Mouse (Mus musculus) lung, adult 2 months (tissue): ENCODE measurements around the gene Csnk1g1. TPM values are rescaled to one million over a fixed set of nuclear protein-coding genes. Genes with fewer than 3 reads are reported as not detected.

Experiments
- DNase-seq: peaks from one replicate; pipeline ENCODE4 v3.0.0; 2022
- H3K4me1 ChIP-seq: fragments of 200-500 bp; 2 replicates; pipeline ENCODE4 v1.6.1; 2011; ENCODE audit warnings: low read length; ENCODE audit not compliant: control insufficient read depth, insufficient read depth
- H3K4me3 ChIP-seq: fragments of 200-500 bp; replicated peaks from 2 replicates; pipeline ENCODE3; 2011; ENCODE audit warnings: low read depth, mild to moderate bottlenecking, control low read depth, low read length; ENCODE audit errors: extremely low read depth
- CTCF ChIP-seq: fragments of 200-500 bp; IDR thresholded peaks from 2 replicates; pipeline ENCODE4 v1.5.1; 2011; ENCODE audit warnings: mild to moderate bottlenecking, low read length, control low read depth; ENCODE audit not compliant: insufficient read depth
- POLR2A ChIP-seq: fragments of 200-500 bp; IDR thresholded peaks from 2 replicates; pipeline ENCODE4 v1.6.1; 2011; ENCODE audit warnings: low read depth, mild to moderate bottlenecking, control low read depth, low read length, borderline replicate concordance; ENCODE audit errors: extremely low read depth
- WGBS: fragments of 180-500 bp; shearing (Covaris S2); methylation state at CpG from one replicate; pipeline ENCODE4 v1.1.7; 2018; 5-methylcytosine and 5-hydroxymethylcytosine counted together
- polyA plus RNA-seq: library from polyadenylated mRNA; depleted of rRNA; stranded (reverse); fragments of >200 nt; gene quantifications from 2 replicates; pipeline ENCODE4 v1.2.3, GENCODE M21; 2012

Gene Csnk1g1
- polyA plus RNA-seq, 1 experiment = 5.8 TPM

DNA sequence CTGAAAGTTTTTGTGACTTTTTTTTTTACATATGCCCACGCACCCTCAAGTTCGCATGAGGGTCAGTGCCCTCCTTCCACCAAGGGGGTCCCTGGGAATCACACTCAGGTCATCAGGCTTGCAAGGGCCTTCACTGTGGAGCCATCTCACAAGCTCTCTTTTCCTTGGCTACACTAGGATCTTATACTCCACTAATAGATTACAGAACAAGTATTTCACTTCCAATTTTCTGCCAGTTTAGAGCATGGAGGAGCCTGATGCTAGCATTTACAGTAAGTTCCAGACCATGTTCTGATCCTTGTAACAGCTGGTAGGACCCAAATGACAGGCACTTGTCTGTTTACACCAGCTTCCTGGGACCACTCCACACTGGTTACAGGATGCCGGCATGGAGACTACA is 169.3 kb downstream of the Csnk1g1 start:
- H3K4me1 ChIP-seq = no peaks in the 10 kb centered on the region; the same call in 1 of the 2 replicates
- DNase-seq = no peak
- WGBS = 61% methylated on average over 3 of the region's 3 CpGs
- TF ChIP-seq POLR2A (no peak), CTCF (no peak)
- H3K4me3 ChIP-seq = no peak overlapping the region

DNA sequence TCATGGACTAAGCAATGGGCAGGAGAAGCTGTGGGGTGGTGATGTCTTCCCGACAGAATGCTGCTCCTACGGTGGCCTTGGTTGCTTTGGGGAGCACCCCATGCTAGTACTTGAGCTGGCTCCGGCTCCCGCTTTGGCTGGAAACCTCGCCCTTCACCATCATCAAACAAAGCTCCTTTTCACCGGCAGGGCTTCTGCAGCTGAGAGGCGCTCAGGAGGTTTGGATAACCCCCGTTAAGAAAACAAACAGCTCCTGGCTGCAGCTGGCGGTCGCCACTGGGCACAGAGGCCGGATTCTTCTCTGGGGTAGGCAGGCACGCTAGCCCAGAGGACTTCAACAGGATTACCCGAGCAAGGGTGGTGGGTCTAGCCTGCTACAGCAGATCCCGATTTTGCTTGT is 169.8 kb downstream of the Csnk1g1 start:
- DNase-seq = no peak
- Histone ChIP-seq H3K4me1 (no peaks in the 10 kb centered on the region; the same call in 1 of the 2 replicates), H3K4me3 (no peak overlapping the region)
- WGBS = 14% methylated on average over 14 of the region's 14 CpGs
- TF ChIP-seq CTCF (no peak), POLR2A (no peak)

DNA sequence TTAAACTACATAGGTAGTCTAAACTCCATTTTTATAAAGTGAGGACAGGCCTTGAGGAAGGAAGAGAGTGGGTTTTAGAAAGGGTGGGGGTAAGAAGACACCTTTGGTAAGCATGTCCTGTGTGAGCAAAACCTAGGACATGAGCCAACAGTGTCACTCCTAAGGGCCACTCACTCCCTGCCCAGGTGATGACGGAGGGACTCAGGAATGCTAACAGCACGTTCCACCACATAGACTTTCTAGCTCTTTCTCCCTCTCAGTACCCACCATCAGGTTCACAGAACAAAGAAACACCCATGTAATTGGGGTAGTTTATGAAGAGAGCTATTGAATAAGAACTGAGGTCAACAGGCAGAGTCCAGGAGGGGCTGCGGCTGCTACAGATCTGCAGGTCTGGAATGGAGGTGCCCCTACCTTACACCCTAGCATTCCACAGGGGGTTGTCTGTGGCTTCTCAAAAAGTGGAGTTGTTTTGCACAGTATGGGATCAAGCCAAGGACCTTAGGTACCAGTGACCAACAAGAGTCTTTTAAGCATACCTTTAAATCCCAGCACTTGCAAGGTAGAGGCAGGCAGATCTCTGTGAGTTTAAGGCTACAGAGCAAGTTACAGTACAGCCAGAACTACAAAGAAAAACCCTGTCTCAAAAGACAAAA is 172.2 kb downstream of the Csnk1g1 start:
- Histone ChIP-seq H3K4me1 (no peaks in the 10 kb centered on the region; the same call in 1 of the 2 replicates), H3K4me3 (no peak overlapping the region)
- DNase-seq = peak; percentile 57
- TF ChIP-seq CTCF = no peak
- no peak for TF ChIP-seq POLR2A
- 64% methylated on average over 3 of the region's 3 CpGs for WGBS

DNA sequence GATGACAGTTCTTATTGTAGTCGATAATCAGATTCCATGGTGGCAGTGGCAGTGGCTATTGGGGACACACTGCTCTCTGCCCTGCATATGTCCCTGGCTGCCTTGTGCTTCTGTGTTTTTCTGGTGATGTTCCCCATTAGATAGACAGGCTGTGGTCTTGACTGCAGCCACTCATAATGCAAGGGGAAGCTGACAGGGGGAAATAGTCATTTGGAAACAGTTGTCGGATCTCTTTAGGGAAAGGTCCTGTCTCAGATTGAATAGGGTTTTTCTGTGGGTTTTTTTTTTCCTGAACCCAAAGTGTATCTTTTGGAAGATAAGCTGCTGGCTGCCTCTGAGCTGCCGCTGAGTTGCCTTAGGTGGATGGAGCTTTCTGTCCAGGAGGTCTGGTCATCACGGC is 173.3 kb downstream of the Csnk1g1 start:
- DNase-seq = no peak
- TF ChIP-seq CTCF = no peak
- no peak for TF ChIP-seq POLR2A
- H3K4me3 ChIP-seq = no peak overlapping the region
- H3K4me1 ChIP-seq = no peaks in the 10 kb centered on the region; the same call in 1 of the 2 replicates
- WGBS = 51% methylated on average over 4 of the region's 4 CpGs

DNA sequence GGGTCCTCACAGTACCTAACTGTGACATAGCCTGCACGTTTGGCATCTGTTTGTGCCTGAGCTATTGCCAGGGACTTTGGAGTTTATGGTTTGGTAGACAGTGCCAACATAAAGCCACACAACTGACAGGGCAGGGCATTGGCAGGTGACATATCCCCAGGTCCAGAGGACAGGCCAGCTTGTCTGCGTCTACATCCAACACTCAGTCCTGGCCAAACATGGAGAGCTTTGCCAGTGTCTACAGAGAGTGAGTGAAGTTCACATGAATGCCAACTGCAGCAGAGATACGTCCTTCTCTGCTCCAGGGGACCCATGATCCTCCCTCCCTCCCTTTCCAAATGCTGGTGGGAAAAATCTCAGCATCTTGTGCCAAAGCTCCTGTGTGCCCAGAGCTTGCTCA is 175.4 kb downstream of the Csnk1g1 start:
- DNase-seq = no peak
- no peak overlapping the region for H3K4me3 ChIP-seq
- no peaks in the 10 kb centered on the region; the same call in 1 of the 2 replicates for H3K4me1 ChIP-seq
- 73% methylated on average over 3 of the region's 3 CpGs for WGBS
- no peak for TF ChIP-seq POLR2A
- TF ChIP-seq CTCF = no peak

DNA sequence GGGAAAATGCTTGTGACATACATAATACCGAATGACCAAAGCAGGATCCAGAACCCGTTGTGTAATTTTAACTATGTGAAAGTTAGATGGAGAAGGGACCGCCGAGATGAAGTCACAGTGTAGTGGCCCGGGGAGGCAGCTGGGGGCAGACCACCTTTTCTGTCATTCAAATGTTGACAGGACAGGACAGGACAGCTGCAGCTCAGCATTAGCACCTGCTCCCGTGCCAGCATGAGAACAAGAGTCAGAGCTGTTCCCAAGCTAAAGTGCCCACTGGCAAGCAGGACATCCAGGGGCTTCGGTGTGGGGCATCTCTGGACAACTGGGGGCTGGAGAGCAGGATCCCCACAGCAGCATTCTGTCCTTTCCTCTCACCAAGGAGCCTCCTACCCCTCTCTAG is 178.3 kb downstream of the Csnk1g1 start:
- TF ChIP-seq POLR2A = no peak
- TF ChIP-seq CTCF = no peak
- Histone ChIP-seq H3K4me3 (no peak overlapping the region), H3K4me1 (peaks cover 7% of the 10 kb centered on the region)
- 92% methylated on average over 7 of the region's 7 CpGs for WGBS
- no peak for DNase-seq

DNA sequence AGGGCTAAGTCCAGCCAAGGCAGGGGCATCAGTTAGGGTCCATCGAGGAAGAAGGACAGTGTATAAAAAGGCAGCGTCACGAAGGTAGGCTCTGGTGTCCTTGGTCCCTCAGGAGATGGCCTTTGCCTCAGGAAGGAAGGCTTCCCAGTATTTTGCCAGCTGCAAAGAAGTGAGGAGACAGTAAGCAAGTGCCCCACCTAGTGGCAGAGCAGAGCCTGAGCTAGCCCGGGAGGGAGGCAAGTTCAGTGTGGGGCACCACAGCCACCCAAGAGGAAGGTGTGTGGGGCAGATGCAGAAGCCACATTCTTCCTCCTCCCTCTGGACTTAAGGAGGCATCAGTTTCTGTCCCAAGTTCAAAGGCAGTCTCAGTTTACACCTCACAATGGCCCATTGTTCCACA is 179.7 kb downstream of the Csnk1g1 start:
- H3K4me1 ChIP-seq = peaks cover 7% of the 10 kb centered on the region
- TF ChIP-seq POLR2A = no peak
- TF ChIP-seq CTCF = peak; percentile 74
- DNase-seq = peak; percentile 70
- 41% methylated on average over 4 of the region's 4 CpGs for WGBS
- no peak overlapping the region for H3K4me3 ChIP-seq

DNA sequence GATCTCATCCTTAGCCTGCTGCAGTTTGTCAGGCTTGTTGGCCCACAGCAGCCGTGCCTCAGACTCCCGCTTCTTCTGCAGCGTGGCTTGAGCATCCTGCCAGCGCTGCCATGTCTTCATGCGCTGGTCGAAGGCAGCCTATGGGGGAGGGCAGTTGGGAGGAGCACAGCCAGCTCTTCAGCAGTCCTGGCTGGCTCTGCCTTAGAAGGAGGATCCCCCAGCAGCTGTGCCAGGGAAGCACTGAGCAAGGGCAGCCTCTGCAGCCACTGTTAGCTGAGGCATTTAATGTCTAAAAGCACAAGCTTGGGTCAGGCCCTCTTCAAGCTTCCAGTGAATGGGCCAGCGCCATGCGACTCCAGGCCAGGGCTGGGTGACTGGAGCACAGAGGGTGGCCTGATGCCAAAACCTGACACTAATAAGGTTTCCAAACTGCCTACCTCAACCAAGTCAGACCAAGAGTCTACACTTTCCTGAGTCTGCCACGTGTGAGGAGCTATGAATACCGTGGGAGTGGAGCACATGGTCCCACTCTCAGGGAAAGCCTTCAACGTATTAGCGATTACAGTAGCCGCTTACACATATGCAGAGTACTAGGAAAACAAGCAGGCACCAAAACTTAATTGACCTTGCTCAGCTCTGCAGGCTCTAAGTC is 182.0 kb downstream of the Csnk1g1 start:
- no peak overlapping the region for H3K4me3 ChIP-seq
- 70% methylated on average over 13 of the region's 13 CpGs for WGBS
- H3K4me1 ChIP-seq = peaks cover 9% of the 10 kb centered on the region
- DNase-seq = no peak
- TF ChIP-seq CTCF = no peak
- TF ChIP-seq POLR2A = no peak

DNA sequence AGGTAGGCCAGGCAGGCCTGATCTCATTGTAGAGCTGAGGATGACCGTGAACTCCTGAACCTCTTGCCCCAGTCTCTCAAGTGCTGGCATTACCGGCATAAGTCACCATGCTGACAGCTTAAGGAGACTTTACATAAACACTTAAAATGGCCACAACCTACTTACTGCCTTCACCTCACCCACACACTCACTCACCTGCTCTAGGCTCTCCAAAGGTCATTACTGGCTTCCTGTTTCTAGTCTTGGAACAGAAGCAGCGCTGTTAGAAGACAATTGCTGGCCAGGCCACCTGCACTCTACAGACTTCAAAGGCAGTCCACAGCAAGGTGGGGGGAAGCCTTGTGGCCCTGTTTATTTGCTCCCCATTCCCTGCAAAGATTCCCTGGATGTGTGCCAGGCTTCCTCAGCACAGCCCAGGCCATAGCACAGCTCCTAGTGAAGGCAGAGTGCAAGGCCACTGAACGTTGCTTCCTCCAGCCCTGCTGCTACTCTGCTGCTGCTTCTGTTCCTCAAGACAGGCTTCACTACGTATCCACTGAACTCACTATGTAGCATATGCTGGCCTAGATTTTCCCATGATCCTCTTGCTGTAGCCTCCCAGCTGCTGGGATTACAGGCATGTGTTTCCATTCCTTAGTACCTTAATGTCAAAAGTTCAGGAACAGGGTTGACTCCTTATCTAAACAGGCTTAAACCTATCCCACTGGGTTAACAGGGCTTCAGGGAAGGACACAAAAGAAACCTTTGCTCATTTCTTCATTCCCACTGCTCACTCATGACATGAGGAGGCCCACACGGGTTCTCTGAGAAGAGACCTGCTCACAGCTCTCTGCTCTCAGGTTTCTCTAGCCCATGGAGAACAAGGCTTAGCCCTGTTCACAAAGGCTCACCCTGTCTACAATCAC is 182.9 kb downstream of the Csnk1g1 start:
- DNase-seq = peak; percentile 50
- 49% methylated on average over 6 of the region's 6 CpGs for WGBS

More for the DNA sequence above, 182.9 kb downstream of the Csnk1g1 start:
- TF ChIP-seq CTCF (no peak), POLR2A (no peak)
- Histone ChIP-seq H3K4me1 (peaks cover 9% of the 10 kb centered on the region), H3K4me3 (no peak overlapping the region)
